10 mouse cellular contexts compared by ENCODE assay signal in the genomic region with DNA sequence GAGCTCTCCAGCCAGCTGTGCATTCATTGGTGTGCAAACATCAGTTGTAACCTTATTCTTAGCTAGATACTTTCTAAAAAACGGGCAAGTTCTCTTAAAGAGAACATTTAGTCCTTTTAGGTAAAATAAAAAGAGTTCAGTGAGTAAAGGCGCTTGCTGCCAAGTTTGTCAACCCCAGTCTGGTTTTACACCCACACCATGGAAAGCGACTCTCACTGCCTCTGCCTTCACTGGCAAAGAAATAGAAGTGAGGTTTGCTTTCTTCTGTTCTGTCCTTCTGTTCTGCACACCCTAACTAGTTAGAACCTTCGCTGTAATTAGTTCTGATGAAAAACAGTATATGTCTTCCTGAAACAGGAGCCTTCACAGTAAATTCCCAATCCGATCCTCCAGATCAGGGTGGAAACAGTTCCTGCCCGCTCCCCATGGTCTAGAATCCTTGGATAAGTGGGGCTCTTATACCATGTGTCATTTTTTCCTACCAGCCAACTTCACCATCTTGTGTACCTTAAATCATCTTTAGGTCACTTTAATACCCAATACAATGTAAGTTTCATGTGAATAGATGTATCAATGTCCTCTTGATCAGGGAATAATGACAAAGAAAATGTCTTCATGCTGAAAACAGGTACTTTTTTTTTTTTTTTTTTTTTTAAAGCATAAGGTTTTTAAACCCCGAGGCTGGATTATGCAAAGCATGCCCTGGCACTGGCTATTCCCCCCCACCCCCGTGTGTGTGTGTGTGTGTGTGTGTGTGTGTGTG. TPM values are rescaled to one million over a fixed set of nuclear protein-coding genes. Genes with fewer than 3 reads are reported as not detected.
DNase-seq lines count a peak whose midpoint lies in the region; ATAC-seq and TF ChIP-seq lines count a peak whose summit lies in the region.
"Had no signal": no experiment of that assay in that cellular context is flagged by ENCODE, and none has a peak within 500 bp of the region (broad histone marks: within the 10 kb centered on the region; RNA-seq: fewer than 3 reads in every experiment).

No protein-coding gene starts in this region.

- no peak for TF ChIP-seq EP300 in lung, postnatal 0 days (IDR thresholded peaks at IDR 0.05)

- H3K9ac ChIP-seq in heart, embryonic 13.5 days: no peak overlapping the region
- H3K9ac ChIP-seq in lung, postnatal 0 days (replicated peaks; ENCODE audit: low read depth): no peak overlapping the region
- H3K9ac ChIP-seq in intestine, embryonic 15.5 days: no peak overlapping the region
- H3K9ac ChIP-seq: midbrain, embryonic 12.5 days had no signal

- no peak for DNase-seq in heart, adult 18-20 months
- no peak for DNase-seq in lung, postnatal 0 days (ENCODE audit: low spot score)
- no peak for DNase-seq in lung, postnatal 36 days
- peak; percentile 61 to 64 for DNase-seq in right cerebral cortex, postnatal 36 days (ENCODE audit: low spot score in 2 of 2)
- no peak for DNase-seq in gastrocnemius, postnatal 36 days
- no peak for DNase-seq in urinary bladder, adult 18-20 months (ENCODE audit: low spot score in 2 of 2)

- H3K4me2 ChIP-seq in heart, embryonic 13.5 days: peak overlapping the region; percentile 88
- H3K4me2 ChIP-seq in lung, postnatal 0 days (replicated peaks; ENCODE audit: low read depth, low read length): 0 out of 2 replicates have a peak overlapping the region, but pooled peaks have one; percentile 35
- no peak overlapping the region for H3K4me2 ChIP-seq in intestine, embryonic 15.5 days (replicated peaks)

- intact Hi-C loops in gastrocnemius, postnatal 36 days (cut with DNase I): loop anchor here (5.0 kb wide), 1 partner anchor 35 kb away; no protein-coding TSS in a partner anchor

- 62% methylated on average over 8 of the region's 8 CpGs for WGBS in heart, embryonic 13.5 days
- 53% methylated on average over 8 of the region's 8 CpGs for WGBS in lung, postnatal 0 days
- WGBS in intestine, embryonic 15.5 days: 66% methylated on average over 8 of the region's 8 CpGs

- TF ChIP-seq CTCF in lung, postnatal 0 days (IDR thresholded peaks at IDR 0.05): no peak

- H3K4me3 ChIP-seq in heart, embryonic 13.5 days: no peak overlapping the region
- H3K4me3 ChIP-seq in lung, postnatal 0 days (ENCODE audit: low read depth, low read length): no peak overlapping the region
- no peak overlapping the region for H3K4me3 ChIP-seq in intestine, embryonic 15.5 days (replicated peaks)

- ATAC-seq in heart, embryonic 13.5 days (ENCODE audit: extremely low read depth, insufficient number of reproducible peaks, low FRiP score, low TSS enrichment): no peak
- ATAC-seq in lung, postnatal 0 days: no peak
- no peak for ATAC-seq in intestine, embryonic 15.5 days

- no peaks in the 10 kb centered on the region for H3K9me3 ChIP-seq in heart, embryonic 13.5 days
- H3K9me3 ChIP-seq in lung, postnatal 0 days (ENCODE audit: low read length): no peaks in the 10 kb centered on the region
- H3K9me3 ChIP-seq in intestine, embryonic 15.5 days: no peaks in the 10 kb centered on the region
- H3K9me3 ChIP-seq: midbrain, embryonic 12.5 days had no signal

- peaks cover 63% of the 10 kb centered on the region for H3K4me1 ChIP-seq in heart, embryonic 13.5 days
- H3K4me1 ChIP-seq in lung, postnatal 0 days (ENCODE audit: insufficient read depth, low read depth, low read length): peaks cover 14% of the 10 kb centered on the region; the same call in 1 of the 2 replicates
- peaks cover 24% of the 10 kb centered on the region for H3K4me1 ChIP-seq in intestine, embryonic 15.5 days (replicated peaks)

- H3K36me3 ChIP-seq in heart, embryonic 13.5 days: peaks cover 24% of the 10 kb centered on the region
- H3K36me3 ChIP-seq in lung, postnatal 0 days (ENCODE audit: insufficient read depth, low read length): peaks cover 5% of the 10 kb centered on the region; the same call in 1 of the 2 replicates
- H3K36me3 ChIP-seq in intestine, embryonic 15.5 days: peaks cover 16% of the 10 kb centered on the region

- peak overlapping the region; percentile 70 for H3K27ac ChIP-seq in heart, embryonic 13.5 days (replicated peaks)
- peak overlapping the region; percentile 20; the same call in 1 of the 2 replicates for H3K27ac ChIP-seq in lung, postnatal 0 days (ENCODE audit: low read length)
- H3K27ac ChIP-seq in intestine, embryonic 15.5 days: peak overlapping the region; percentile 90

- no peaks in the 10 kb centered on the region for H3K27me3 ChIP-seq in heart, embryonic 13.5 days (replicated peaks)
- H3K27me3 ChIP-seq in lung, postnatal 0 days (replicated peaks; ENCODE audit: insufficient read depth, low read length): no peaks in the 10 kb centered on the region
- no peaks in the 10 kb centered on the region for H3K27me3 ChIP-seq in intestine, embryonic 15.5 days (replicated peaks)

RNA-seq across cellular contexts. Expression of gene Ubald2, which starts 1.1 kb away (rescaled TPM):
- polyA plus RNA-seq in heart, embryonic 13.5 days (2015; fragmentation: Nextera tagmentation; extraction: Ambion mirVana): 31.0 and 32.3 TPM in 2 replicates
- total RNA-seq in heart, adult 18-20 months (2021): 10 to 100 TPM; 32.0 to 33.3 TPM
- polyA plus RNA-seq in lung, postnatal 0 days (2015; fragmentation: Nextera tagmentation; extraction: Ambion mirVana): 50.4 and 56.6 TPM in 2 replicates
- polyA plus RNA-seq in intestine, embryonic 15.5 days (2015; fragmentation: Nextera tagmentation; extraction: Ambion mirVana): 48.8 and 50.7 TPM in 2 replicates
- 10 to 100 TPM; 41.8 to 56.5 TPM for total RNA-seq in gastrocnemius, postnatal 36 days (2021)

RNA-seq across cellular contexts. Expression of gene Rnf157, which starts 19.9 kb away (rescaled TPM):
- polyA plus RNA-seq in heart, embryonic 13.5 days (2015; fragmentation: Nextera tagmentation; extraction: Ambion mirVana): 4.0 and 6.1 TPM in 2 replicates
- 1 to 10 TPM; 5.8 to 7.2 TPM for total RNA-seq in heart, adult 18-20 months (2021)
- 1.4 and 1.8 TPM in 2 replicates for polyA plus RNA-seq in lung, postnatal 0 days (2015; fragmentation: Nextera tagmentation; extraction: Ambion mirVana)
- polyA plus RNA-seq in intestine, embryonic 15.5 days (2015; fragmentation: Nextera tagmentation; extraction: Ambion mirVana): 16.4 and 18.2 TPM in 2 replicates
- total RNA-seq in gastrocnemius, postnatal 36 days (2021): 10 to 100 TPM; 23.0 to 24.5 TPM

RNA-seq across cellular contexts. Expression of gene Qrich2, which starts 33.3 kb away (rescaled TPM):
- not detected in 2 replicates for polyA plus RNA-seq in heart, embryonic 13.5 days (2015; fragmentation: Nextera tagmentation; extraction: Ambion mirVana)
- total RNA-seq in heart, adult 18-20 months (2021): under 1 TPM in 1 of 2 experiments, not detected in 1; 0.05 TPM
- polyA plus RNA-seq in lung, postnatal 0 days (2015; fragmentation: Nextera tagmentation; extraction: Ambion mirVana): 0.05 and 0.06 TPM in 2 replicates
- polyA plus RNA-seq in intestine, embryonic 15.5 days (2015; fragmentation: Nextera tagmentation; extraction: Ambion mirVana): 0.30 TPM in 1 of 2 replicates, not detected in the other
- total RNA-seq in gastrocnemius, postnatal 36 days (2021): under 1 TPM in 1 of 2 experiments, not detected in 1; 0.05 TPM
- total RNA-seq: heart, postnatal 25 days had no signal
- polyA plus RNA-seq: midbrain, embryonic 12.5 days had no signal

Comparison
In these comparisons a context has a peak if more than half of its experiments do, and no peak if none do; other contexts are left out.
1. H3K27ac ChIP-seq: peak in every context shown above with its lines; median percentile 90 in intestine, embryonic 15.5 days; 70 in heart, embryonic 13.5 days; 20 in lung, postnatal 0 days.
2. DNase-seq: peak in right cerebral cortex, postnatal 36 days (2 of 2); none in heart, adult 18-20 months (0 of 2), lung, postnatal 0 days (single experiment), lung, postnatal 36 days (single experiment), gastrocnemius, postnatal 36 days (0 of 2) and urinary bladder, adult 18-20 months (0 of 2).